Mouse (Mus musculus) spleen, adult 2 months (tissue): ENCODE data around the gene Snapc4.

Experiments
- CTCF ChIP-seq: fragments of 200-500 bp; IDR thresholded peaks from 2 replicates; pipeline ENCODE4 v1.5.1; 2011; ENCODE audit warnings: mild to moderate bottlenecking, inconsistent platforms; ENCODE audit not compliant: insufficient read depth, insufficient read length, insufficient replicate concordance; ENCODE audit errors: extremely low read depth
- POLR2A ChIP-seq: fragments of 200-500 bp; IDR thresholded peaks from 2 replicates; pipeline ENCODE4 v1.6.1; 2011; ENCODE audit warnings: low read depth, low read length, inconsistent platforms

- TF ChIP-seq POLR2A (no peak), CTCF (no peak)
These were observed 15.6 kb downstream of the Snapc4 start for GRCm38 (mm10) chr2:26364738-26365465.
